Mouse (Mus musculus) erythroblast, embryonic 14.5 days (primary cell): Measurements from ENCODE around the gene Dlg2.

ENCODE experiments used
- GATA1 ChIP-seq: IDR thresholded peaks from 2 replicates; pipeline ENCODE4 v1.6.1; 2012; ENCODE audit warnings: low read length, inconsistent platforms, mixed read lengths
- TAL1 ChIP-seq: IDR thresholded peaks from 3 replicates; pipeline ENCODE4 v1.6.1; 2012; ENCODE audit warnings: low read length, inconsistent platforms, mixed read lengths

- TF ChIP-seq TAL1 (no peak), GATA1 (no peak)
Observed at GRCm38 (mm10) chr7:92307634-92308033, 1831.2 kb downstream of the Dlg2 start.
